Mouse (Mus musculus) kidney, embryonic 14.5 days (tissue): ENCODE data around the gene Fis1. TPM values are rescaled to one million over a fixed set of nuclear protein-coding genes. Genes with fewer than 3 reads are reported as not detected.

Experiments
- ATAC-seq: fragments of 200-750 bp; cut with Nextera tagmentation; 2 replicates; pipeline ENCODE4 v1.8.0; 2017; ENCODE audit warnings: moderate number of reproducible peaks, mild to moderate bottlenecking, moderate TSS enrichment, moderate library complexity; ENCODE audit not compliant: low FRiP score, low TSS enrichment
- H3K27ac ChIP-seq: fragments of 300-500 bp; sonication (generic); 2 replicates; pipeline ENCODE4 v1.5.1; 2014; ENCODE audit warnings: low read depth, mild to moderate bottlenecking, low read length, moderate library complexity, mixed read lengths
- H3K27me3 ChIP-seq: fragments of 300-500 bp; sonication (generic); 2 replicates; pipeline ENCODE4 v1.6.1; 2014; ENCODE audit warnings: mild to moderate bottlenecking, low read length; ENCODE audit not compliant: control insufficient read depth, insufficient read depth
- H3K36me3 ChIP-seq: fragments of 300-500 bp; sonication (generic); 2 replicates; pipeline ENCODE4 v1.6.1; 2014; ENCODE audit warnings: low read length, mixed read lengths; ENCODE audit not compliant: control insufficient read depth, insufficient read depth
- H3K4me1 ChIP-seq: fragments of 300-500 bp; sonication (generic); 2 replicates; pipeline ENCODE4 v1.6.1; 2014; ENCODE audit warnings: low read length, mixed read lengths; ENCODE audit not compliant: control insufficient read depth, insufficient read depth
- H3K4me2 ChIP-seq: fragments of 300-500 bp; sonication (generic); replicated peaks from 2 replicates; pipeline ENCODE4 v1.6.1; 2014; ENCODE audit warnings: low read depth, mild to moderate bottlenecking, low read length
- H3K4me3 ChIP-seq: fragments of 300-500 bp; sonication (generic); 2 replicates; pipeline ENCODE4 v1.5.1; 2014; ENCODE audit warnings: mild to moderate bottlenecking, low read length
- H3K9ac ChIP-seq: fragments of 300-500 bp; sonication (generic); 2 replicates; pipeline ENCODE4 v1.6.1; 2014; ENCODE audit warnings: low read depth, mild to moderate bottlenecking, low read length, moderate library complexity
- H3K9me3 ChIP-seq: fragments of 300-500 bp; sonication (generic); 2 replicates; pipeline ENCODE4 v1.6.1; 2016; ENCODE audit warnings: low read length; ENCODE audit not compliant: control insufficient read depth
- WGBS: fragments of 180-500 bp; shearing (Covaris S2); extraction: QIAGEN DNeasy Blood & Tissue Kit; methylation state at CpG from one replicate; pipeline ENCODE4 v1.1.7; 2014; 5-methylcytosine and 5-hydroxymethylcytosine counted together
- polyA plus RNA-seq: library from polyadenylated mRNA; unstranded; fragments of >200 nt; fragmentation: Nextera tagmentation; extraction: Ambion mirVana; gene quantifications from 2 replicates; pipeline ENCODE4 v1.2.1, GENCODE M21; 2014

Fis1 gene
- polyA plus RNA-seq, 1 experiment from 2014 or later, result 333 TPM

DNA sequence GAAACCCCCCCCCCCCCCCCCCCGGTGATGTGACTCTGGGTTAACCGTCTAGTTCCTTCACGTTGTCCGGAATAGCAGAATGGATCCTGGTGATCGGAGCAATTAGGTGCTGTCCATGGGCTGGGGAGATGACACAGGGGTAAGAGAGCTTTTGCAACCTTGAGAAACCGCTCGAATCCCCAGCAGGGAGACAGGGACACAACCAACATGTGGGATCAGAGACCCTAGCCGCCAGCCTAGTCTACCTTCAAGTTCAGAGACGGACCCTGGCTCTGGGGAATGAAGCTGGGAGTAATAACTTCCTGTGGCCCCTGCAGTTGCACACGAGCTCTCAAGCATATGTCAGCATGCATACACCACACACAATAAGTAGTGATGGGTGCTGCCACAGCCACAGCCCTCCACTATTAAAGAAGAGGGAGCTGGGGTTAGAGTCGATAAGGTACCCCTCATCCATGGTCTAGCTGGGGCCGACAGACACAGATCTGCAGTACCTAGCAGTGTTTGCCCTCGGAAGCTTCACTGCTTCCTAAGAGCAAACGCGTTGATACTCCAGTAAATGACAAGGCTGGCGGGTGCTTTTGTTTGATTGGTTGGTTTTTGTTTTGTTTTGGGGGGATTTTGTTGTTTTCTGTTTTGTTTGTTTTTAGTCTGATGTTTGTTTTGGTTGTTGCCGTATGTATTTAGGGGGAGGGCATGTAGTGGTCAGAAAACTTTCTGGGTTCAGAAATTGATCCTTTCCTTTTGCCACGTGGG is 33.4 kb upstream of the Fis1 start:
- no peaks in the 10 kb centered on the region for H3K4me1 ChIP-seq
- H3K27ac ChIP-seq, result no peak overlapping the region
- H3K4me2 ChIP-seq, result peak overlapping the region; percentile 93
- 27% methylated on average over 16 of the region's 18 CpGs for WGBS
- ATAC-seq, result 0 out of 2 replicates have a peak, but pooled peaks have one; percentile 5
- H3K9me3 ChIP-seq, result no peaks in the 10 kb centered on the region
- no peaks in the 10 kb centered on the region for H3K36me3 ChIP-seq
- no peaks in the 10 kb centered on the region for H3K27me3 ChIP-seq
- H3K4me3 ChIP-seq, result peak overlapping the region; percentile 54
- peak overlapping the region; percentile 70 for H3K9ac ChIP-seq

DNA sequence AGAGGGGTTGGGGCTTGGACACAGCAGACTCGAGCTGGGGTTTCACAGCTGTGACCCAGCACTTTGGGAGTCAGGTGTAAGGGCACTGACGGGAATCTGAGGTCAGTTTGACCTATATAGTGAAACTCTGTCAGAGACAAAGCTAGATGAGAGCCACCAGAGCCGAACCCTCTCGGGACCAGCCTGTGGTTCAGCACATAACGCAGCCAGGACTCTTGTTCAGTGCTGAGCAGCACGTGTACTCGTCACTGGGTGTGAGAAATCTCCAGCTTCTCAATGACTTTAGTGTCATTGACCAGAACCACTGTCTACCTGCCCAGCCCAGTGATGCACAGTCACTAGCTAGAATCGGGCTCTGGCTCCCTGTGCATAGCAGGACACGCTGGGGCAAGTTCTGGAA is 30.2 kb upstream of the Fis1 start:
- no peak overlapping the region for H3K4me2 ChIP-seq
- H3K9ac ChIP-seq, result no peak overlapping the region
- no peaks in the 10 kb centered on the region for H3K27me3 ChIP-seq
- 81% methylated on average over 9 of the region's 9 CpGs for WGBS
- H3K4me1 ChIP-seq, result no peaks in the 10 kb centered on the region
- no peak for ATAC-seq
- no peaks in the 10 kb centered on the region for H3K36me3 ChIP-seq
- H3K9me3 ChIP-seq, result no peaks in the 10 kb centered on the region
- H3K4me3 ChIP-seq, result no peak overlapping the region
- H3K27ac ChIP-seq, result no peak overlapping the region

DNA sequence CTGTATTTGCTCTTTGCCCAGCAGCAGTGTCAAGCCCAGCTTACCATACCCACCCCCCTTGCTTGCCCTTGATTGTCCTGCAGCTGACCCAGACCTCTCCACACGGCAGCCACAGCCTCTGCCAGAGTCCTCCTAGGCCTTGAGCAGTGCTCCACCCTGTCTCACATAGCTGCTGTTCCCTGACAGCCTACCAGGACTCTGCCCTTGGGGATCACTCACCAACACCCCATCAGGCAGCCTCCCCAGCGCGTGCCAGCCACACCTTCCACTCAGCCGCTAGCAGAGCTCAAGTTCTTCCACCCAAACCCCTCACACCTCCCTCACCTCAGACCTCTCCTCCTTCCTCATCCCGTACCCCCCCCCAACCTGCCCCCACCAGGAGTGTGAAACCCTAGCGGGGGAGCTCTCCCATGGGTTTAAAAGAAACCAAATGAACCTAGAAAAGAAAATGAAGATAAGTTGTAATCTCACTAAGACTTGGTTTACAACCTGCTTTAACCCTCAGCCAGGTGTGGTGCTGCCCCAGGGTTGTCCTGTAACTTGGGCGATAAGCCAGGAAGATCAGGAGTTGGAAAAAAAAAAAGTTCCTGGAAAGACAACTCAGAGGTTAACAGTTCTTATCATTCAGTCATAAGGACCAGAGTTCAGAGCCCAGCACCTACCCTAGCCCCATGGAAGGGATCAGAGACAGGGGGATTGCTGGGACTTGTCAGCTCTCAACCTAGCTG is 29.2 kb upstream of the Fis1 start:
- 71% methylated on average over 7 of the region's 7 CpGs for WGBS
- H3K27ac ChIP-seq, result no peak overlapping the region

DNA sequence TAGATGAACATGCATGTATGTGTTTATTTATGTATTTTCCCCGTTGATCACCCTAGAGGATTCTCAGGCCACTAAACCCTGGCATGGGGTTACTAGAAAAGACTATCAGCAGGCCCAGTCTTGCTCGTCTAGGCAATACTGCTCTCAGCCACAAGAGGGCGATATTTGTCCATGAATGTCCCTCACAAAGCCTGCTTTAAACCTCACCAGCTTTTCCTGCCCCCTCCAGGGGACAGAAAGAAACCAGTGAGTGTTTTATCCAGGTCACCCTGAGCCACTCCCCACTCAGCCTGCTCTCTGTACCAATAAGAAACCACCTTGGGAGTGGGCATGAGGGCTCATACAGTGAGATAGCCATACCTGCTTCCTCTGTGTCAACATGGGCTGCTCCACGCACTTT is 24.0 kb upstream of the Fis1 start:
- H3K4me2 ChIP-seq, result no peak overlapping the region
- H3K9ac ChIP-seq, result no peak overlapping the region
- H3K36me3 ChIP-seq, result no peaks in the 10 kb centered on the region; the same call in 1 of the 2 replicates
- H3K27ac ChIP-seq, result no peak overlapping the region
- H3K4me3 ChIP-seq, result no peak overlapping the region
- no peaks in the 10 kb centered on the region for H3K9me3 ChIP-seq
- 23% methylated on average over 4 of the region's 4 CpGs for WGBS
- peak; percentile 82 for ATAC-seq
- H3K4me1 ChIP-seq, result no peaks in the 10 kb centered on the region
- no peaks in the 10 kb centered on the region for H3K27me3 ChIP-seq

More for the DNA sequence above, 29.2 kb upstream of the Fis1 start:
- Histone ChIP-seq H3K4me3 (no peak overlapping the region), H3K27me3 (no peaks in the 10 kb centered on the region), H3K9me3 (no peaks in the 10 kb centered on the region), H3K4me1 (no peaks in the 10 kb centered on the region), H3K4me2 (no peak overlapping the region), H3K9ac (no peak overlapping the region), H3K36me3 (no peaks in the 10 kb centered on the region)
- no peak for ATAC-seq

DNA sequence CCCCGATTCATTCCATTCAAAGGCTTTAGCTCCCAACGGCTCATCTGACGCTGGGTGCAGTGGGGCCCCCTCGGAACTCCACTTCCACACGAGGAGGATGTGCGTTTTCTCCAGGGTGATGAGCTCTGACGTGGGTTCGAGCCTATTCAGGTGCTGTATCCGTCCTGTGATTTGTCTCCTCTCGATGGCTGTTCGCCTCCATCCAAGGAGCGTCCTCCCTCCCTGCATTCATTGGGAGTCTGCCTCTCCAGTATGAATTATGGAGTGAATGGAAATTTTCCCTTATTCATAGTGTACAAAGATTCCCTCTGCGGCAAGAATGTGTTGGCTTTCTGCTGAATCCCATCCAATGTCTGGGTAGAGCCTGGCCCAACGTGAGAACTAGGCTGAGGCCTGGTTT is 21.2 kb upstream of the Fis1 start:
- 81% methylated on average over 14 of the region's 14 CpGs for WGBS
- ATAC-seq, result no peak

DNA sequence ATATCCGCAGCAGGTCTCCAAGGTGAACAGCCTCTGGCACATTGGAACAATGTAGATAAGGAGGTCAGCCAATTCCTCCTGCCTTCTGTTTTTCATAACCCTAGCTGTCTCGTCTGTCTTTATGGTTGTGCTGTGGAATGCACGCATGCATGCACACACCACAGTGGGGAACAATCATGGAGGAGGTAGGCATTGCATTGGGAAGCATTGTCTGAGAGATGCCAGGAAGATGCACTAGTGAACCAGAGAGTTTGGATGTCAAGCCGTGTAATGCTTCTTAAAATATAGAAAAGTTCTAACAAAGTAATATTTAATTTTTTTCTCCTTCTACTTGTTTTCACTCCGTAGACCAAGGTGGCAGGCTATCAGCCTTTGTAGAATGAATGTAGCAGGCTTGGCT is 20.1 kb upstream of the Fis1 start:
- no peak overlapping the region for H3K4me2 ChIP-seq
- no peaks in the 10 kb centered on the region for H3K9me3 ChIP-seq
- H3K36me3 ChIP-seq, result no peaks in the 10 kb centered on the region; the same call in 1 of the 2 replicates
- no peak overlapping the region for H3K27ac ChIP-seq
- H3K4me1 ChIP-seq, result no peaks in the 10 kb centered on the region
- H3K4me3 ChIP-seq, result no peak overlapping the region
- no peaks in the 10 kb centered on the region for H3K27me3 ChIP-seq
- no peak overlapping the region for H3K9ac ChIP-seq
- no peak for ATAC-seq
- 82% methylated on average over 5 of the region's 5 CpGs for WGBS

More for the DNA sequence above, 21.2 kb upstream of the Fis1 start:
- Histone ChIP-seq H3K4me3 (no peak overlapping the region), H3K4me1 (no peaks in the 10 kb centered on the region), H3K27ac (no peak overlapping the region), H3K9me3 (no peaks in the 10 kb centered on the region), H3K36me3 (no peaks in the 10 kb centered on the region; the same call in 1 of the 2 replicates), H3K4me2 (no peak overlapping the region), H3K9ac (no peak overlapping the region), H3K27me3 (no peaks in the 10 kb centered on the region)

DNA sequence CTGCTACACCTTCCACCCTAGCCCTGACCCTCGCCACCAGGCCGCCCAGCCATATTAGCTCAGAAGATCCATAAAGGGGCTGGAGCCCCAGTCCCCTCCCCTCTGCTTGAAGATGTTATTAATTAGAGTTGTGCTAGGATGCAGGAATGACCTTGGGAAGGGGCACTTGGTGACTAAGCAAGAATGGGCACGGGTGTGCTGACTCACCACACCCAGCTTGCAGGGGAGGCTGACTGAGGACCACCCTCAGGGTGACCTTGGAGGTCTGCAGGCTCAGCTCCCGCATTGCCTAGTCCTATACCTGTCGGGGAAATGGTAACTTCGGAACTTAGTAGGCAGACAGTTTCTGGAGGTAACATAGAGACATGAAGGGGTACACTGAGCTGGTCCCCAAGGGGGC is 19.1 kb upstream of the Fis1 start:
- Histone ChIP-seq H3K27me3 (no peaks in the 10 kb centered on the region), H3K36me3 (no peaks in the 10 kb centered on the region; the same call in 1 of the 2 replicates), H3K27ac (no peak overlapping the region), H3K9me3 (no peaks in the 10 kb centered on the region), H3K4me1 (no peaks in the 10 kb centered on the region), H3K4me2 (no peak overlapping the region), H3K4me3 (no peak overlapping the region), H3K9ac (no peak overlapping the region)
- WGBS, result 86% methylated on average over 6 of the region's 6 CpGs
- ATAC-seq, result no peak

DNA sequence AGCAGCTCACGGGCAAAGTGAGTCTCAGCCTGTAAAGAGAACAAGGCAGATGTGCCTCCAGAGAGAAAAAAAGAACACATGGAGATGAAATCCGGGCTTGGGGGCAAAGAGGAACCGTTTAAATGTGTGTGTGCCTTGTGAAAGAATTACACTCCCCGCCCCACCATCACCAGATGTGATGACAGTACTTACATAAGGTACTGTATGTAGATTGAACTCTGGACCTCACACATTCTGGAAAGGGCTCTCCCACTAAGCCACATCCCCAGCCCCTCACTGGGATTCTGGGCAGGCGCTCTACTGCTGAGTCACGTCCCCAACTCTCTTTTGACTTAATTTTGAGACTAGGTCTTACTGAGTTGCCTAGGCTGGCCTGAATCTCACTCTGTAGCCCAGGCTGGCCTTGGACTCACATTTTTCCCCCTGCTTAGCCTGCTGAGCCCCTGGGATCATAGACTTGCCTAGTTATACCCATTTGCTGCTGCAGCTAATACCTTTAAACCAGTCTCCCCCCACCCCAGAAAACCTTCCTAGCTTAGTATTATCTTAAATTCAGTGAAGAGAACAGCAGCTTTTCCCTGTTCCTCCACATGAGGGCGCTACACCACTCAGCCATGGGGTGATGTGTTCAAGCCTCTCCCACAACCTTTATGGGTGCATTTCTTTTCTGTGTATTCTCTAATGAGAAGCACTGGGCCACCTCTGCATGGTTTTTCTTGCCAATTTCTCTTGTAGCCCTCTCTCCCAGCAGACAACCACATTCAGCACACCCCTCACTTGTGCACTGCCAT is 17.0 kb upstream of the Fis1 start:
- Histone ChIP-seq H3K4me1 (no peaks in the 10 kb centered on the region), H3K36me3 (no peaks in the 10 kb centered on the region), H3K4me3 (no peak overlapping the region), H3K9me3 (no peaks in the 10 kb centered on the region), H3K27ac (no peak overlapping the region), H3K27me3 (no peaks in the 10 kb centered on the region), H3K4me2 (no peak overlapping the region), H3K9ac (no peak overlapping the region)
- 70% methylated on average over 7 of the region's 7 CpGs for WGBS
- ATAC-seq, result no peak
